Mouse (Mus musculus) small intestine, adult 2 months (tissue): ENCODE data around the gene Spag17.

ENCODE experiments used
- CTCF ChIP-seq: fragments of 200-500 bp; IDR thresholded peaks from 2 replicates; pipeline ENCODE4 v1.5.1; 2012; ENCODE audit warnings: low read depth, mild to moderate bottlenecking, control low read depth, inconsistent platforms, low read length, moderate library complexity, mixed read lengths; ENCODE audit not compliant: insufficient replicate concordance, insufficient read length; ENCODE audit errors: extremely low read depth
- POLR2A ChIP-seq: fragments of 200-500 bp; IDR thresholded peaks from 2 replicates; pipeline ENCODE4 v1.6.1; 2012; ENCODE audit warnings: low read depth, mild to moderate bottlenecking, control low read depth, inconsistent platforms, low read length, moderate library complexity

DNA sequence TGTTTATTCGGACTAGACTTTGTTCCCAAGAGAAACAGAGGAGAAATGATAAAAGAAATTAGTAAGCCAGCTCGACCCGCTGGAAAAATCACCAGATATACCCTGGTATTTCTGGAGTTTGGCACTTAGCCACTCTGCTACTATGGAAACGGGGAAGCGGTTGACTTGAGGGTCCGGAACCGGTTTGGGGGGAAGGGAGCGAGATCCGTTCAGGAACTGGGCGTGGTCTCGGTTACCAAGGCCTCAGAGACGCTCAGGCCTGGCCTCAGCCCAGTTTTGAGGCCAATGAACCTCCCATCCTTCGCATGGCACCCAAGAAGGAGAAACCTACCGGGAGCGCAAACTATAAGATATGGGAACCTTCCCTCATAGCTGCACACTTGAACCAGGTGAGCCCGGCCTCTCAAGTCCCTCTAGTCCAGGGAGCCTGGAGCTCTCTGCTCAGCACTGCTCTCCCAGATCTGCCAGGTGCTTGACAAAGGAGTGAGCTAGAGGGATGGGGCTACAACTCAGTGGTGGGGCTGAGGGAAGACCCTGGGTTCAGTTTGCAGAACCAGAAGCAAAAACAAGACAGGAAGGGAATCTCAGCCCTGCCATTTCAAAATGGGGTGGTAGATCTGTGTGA, at the start of gene Spag17:
- TF ChIP-seq CTCF, result no peak
- no peak for TF ChIP-seq POLR2A
